Mouse (Mus musculus) cerebellum, postnatal 36 days (tissue): ENCODE measurements at regions not wholly inside any gene's neighbourhood (a gene's known extent, or its start where the extent isn't known, plus 50 kb on each side); places are given as distances from the start of the nearest gene placed in this dataset.

Source experiments
- DNase-seq, 2 experiments: peaks; one replicate each; pipeline ENCODE4 v3.0.0; 2021 to 2022; ENCODE audit warnings: mixed read lengths in 2 of 2

- DNase-seq: peak; percentile 41 to 52
These were observed 63.4 kb upstream of the Tmem189 start for GRCm38 (mm10) chr2:167752805-167753556.

DNA sequence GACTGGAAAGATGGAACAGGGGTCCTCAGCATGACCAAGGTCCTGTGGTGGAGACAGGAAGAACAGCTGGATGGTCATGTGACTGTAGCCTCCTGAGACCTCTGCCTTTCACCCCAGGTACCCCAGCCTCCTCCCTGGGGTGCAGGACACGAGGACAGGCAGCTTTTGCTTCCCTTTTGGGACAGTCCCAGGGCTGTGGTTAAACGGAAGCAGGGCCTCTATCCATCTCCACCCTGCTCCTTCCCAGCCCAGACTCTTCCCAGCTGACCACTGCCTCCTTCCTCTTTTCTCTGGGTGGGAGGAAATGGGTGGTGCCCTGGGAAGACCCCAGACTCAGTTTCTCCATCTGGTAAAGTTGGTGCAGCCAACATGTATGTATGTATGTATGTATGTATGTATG is 62.0 kb upstream of the Tmem189 start:
- DNase-seq: no peak

DNA sequence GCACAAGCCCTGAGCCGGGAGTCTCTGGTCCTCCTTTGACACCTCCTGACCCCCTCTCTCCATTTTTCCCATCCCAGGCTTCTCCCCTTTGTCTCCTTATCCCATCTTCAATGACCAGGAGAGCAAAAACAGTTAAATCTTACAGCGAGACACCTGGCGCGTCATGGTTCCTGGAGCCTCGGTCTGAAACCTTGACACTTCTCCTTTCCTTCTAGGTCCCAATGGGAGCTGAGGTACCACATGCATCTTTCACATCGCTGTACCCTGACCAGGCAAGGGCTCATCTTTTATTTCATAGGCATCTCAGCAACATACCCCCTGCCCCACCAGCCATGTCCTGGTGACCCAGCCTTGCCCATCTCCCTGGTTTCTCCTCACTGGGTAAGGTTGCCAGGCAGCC is 58.7 kb upstream of the Tmem189 start:
- DNase-seq: no peak

- DNase-seq: no peak
These were observed 57.7 kb upstream of the Tmem189 start for GRCm38 (mm10) chr2:167747164-167747843.

GRCm38 (mm10) chr2:167746344-167746743 is 56.7 kb upstream of the Tmem189 start:
- no peak for DNase-seq

- DNase-seq: no peak
These were observed 55.8 kb upstream of the Tmem189 start for GRCm38 (mm10) chr2:167745409-167745808.

GRCm38 (mm10) chr2:167744080-167744479 is 54.5 kb upstream of the Tmem189 start:
- no peak for DNase-seq

DNA sequence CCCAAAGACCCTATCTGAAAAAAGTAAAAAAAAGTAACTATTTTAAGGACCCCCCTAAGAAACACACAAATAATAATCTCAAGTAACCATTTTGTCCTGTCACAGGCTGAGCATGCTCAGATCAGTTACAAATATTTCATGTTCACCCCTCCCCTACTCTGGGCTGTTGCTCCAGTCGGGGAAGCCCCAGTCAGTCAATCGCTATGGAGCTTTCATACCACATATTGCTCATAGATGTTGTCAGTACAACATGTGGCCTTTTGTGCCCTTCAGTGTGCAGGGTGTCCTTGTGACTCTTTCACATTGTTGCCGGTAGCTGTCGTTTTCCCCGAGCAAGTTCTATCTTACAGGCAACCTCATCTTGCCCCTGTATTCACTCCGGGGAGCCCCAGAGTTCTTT is 52.9 kb upstream of the Tmem189 start:
- DNase-seq: no peak

- DNase-seq: no peak
These were observed 51.0 kb upstream of the Tmem189 start for GRCm38 (mm10) chr2:167740516-167741189.
